Mouse (Mus musculus) lung, postnatal 36 days (tissue): ENCODE data around the gene Sh3glb1.

Experiments used
- DNase-seq: peaks from one replicate; pipeline ENCODE4 v3.0.0; 2022; ENCODE audit warnings: mixed read lengths

The Sh3glb1 gene

GRCm38 (mm10) chr3:144714606-144715005, 5.5 kb downstream of the Sh3glb1 start:
- peak; percentile 54 for DNase-seq

GRCm38 (mm10) chr3:144714126-144714525, 6.0 kb downstream of the Sh3glb1 start:
- DNase-seq: peak; percentile 59

GRCm38 (mm10) chr3:144711607-144712206, 8.4 kb downstream of the Sh3glb1 start:
- no peak for DNase-seq

- DNase-seq: no peak
Observed at GRCm38 (mm10) chr3:144708612-144709011, 11.5 kb downstream of the Sh3glb1 start.

GRCm38 (mm10) chr3:144703959-144704358, 16.2 kb downstream of the Sh3glb1 start:
- no peak for DNase-seq

- no peak for DNase-seq
Observed at GRCm38 (mm10) chr3:144698790-144699433, 21.2 kb downstream of the Sh3glb1 start.

- DNase-seq: no peak
Observed at GRCm38 (mm10) chr3:144697942-144698341, 22.2 kb downstream of the Sh3glb1 start.

- no peak for DNase-seq
Observed at GRCm38 (mm10) chr3:144697154-144697553, 23.0 kb downstream of the Sh3glb1 start.

- DNase-seq: no peak
Observed at GRCm38 (mm10) chr3:144694941-144695340, 25.2 kb downstream of the Sh3glb1 start.

GRCm38 (mm10) chr3:144694040-144694439, 26.1 kb downstream of the Sh3glb1 start:
- no peak for DNase-seq

- peak; percentile 68 for DNase-seq
Observed at GRCm38 (mm10) chr3:144692052-144692451, 28.1 kb downstream of the Sh3glb1 start.

GRCm38 (mm10) chr3:144689236-144689635, 30.9 kb downstream of the Sh3glb1 start:
- DNase-seq: peak; percentile 26

GRCm38 (mm10) chr3:144688284-144688683, 31.9 kb downstream of the Sh3glb1 start:
- no peak for DNase-seq

GRCm38 (mm10) chr3:144687618-144688017, 32.5 kb downstream of the Sh3glb1 start:
- no peak for DNase-seq

GRCm38 (mm10) chr3:144686146-144686545, 34.0 kb downstream of the Sh3glb1 start:
- DNase-seq: no peak

GRCm38 (mm10) chr3:144683136-144683814, 36.9 kb downstream of the Sh3glb1 start:
- no peak for DNase-seq

- DNase-seq: no peak
Observed at GRCm38 (mm10) chr3:144681542-144681941, 38.6 kb downstream of the Sh3glb1 start.

GRCm38 (mm10) chr3:144679701-144680159, 40.4 kb downstream of the Sh3glb1 start:
- DNase-seq: no peak

- DNase-seq: no peak
Observed at GRCm38 (mm10) chr3:144679137-144679536, 41.0 kb downstream of the Sh3glb1 start.

- DNase-seq: no peak
Observed at GRCm38 (mm10) chr3:144677751-144678150, 42.4 kb downstream of the Sh3glb1 start.

GRCm38 (mm10) chr3:144676249-144676648, 43.9 kb downstream of the Sh3glb1 start:
- DNase-seq: no peak

- DNase-seq: no peak
Observed at GRCm38 (mm10) chr3:144672016-144672415, 48.1 kb downstream of the Sh3glb1 start.

GRCm38 (mm10) chr3:144669944-144670874, 49.9 kb downstream of the Sh3glb1 start:
- DNase-seq: peak; percentile 15
